Mouse (Mus musculus): ENCODE results near the gene Sobp. TPM values are rescaled to one million over a fixed set of nuclear protein-coding genes. Genes with fewer than 3 reads are reported as not detected.
A peak's percentile ranks its signal among the peaks of the same experiment; 100 is the strongest.

Sobp gene
- total RNA-seq, 2 experiments from 2014 or later: 19.6 to 26.1 TPM

GRCm38 (mm10) chr10:43096614-43097013 lies 77.7 kb downstream of the Sobp start:
- intact Hi-C loops (cut with DNase I): no loop called here
- no peak for DNase-seq

- no peak for DNase-seq
- intact Hi-C loops (cut with DNase I): no loop called here
These were observed 79.8 kb downstream of the Sobp start for GRCm38 (mm10) chr10:43094537-43094936.

GRCm38 (mm10) chr10:43093440-43093839 lies 80.9 kb downstream of the Sobp start:
- DNase-seq: no peak
- intact Hi-C loops (cut with DNase I): no loop called here

- DNase-seq: no peak
- intact Hi-C loops (cut with DNase I): no loop called here
These were observed 84.3 kb downstream of the Sobp start for GRCm38 (mm10) chr10:43090040-43090439.

GRCm38 (mm10) chr10:43087421-43087820 lies 86.9 kb downstream of the Sobp start:
- no peak for DNase-seq
- intact Hi-C loops (cut with DNase I): no loop called here

GRCm38 (mm10) chr10:43086888-43087287 lies 87.4 kb downstream of the Sobp start:
- intact Hi-C loops (cut with DNase I): no loop called here
- no peak for DNase-seq

GRCm38 (mm10) chr10:43084087-43084366 lies 90.3 kb downstream of the Sobp start:
- DNase-seq: no peak

GRCm38 (mm10) chr10:43083288-43084086 lies 90.8 kb downstream of the Sobp start:
- intact Hi-C loops (cut with DNase I): no loop called here
- no peak for DNase-seq

More at GRCm38 (mm10) chr10:43084087-43084366, 90.3 kb downstream of the Sobp start:
- intact Hi-C loops (cut with DNase I): no loop called here

GRCm38 (mm10) chr10:43081316-43081715 lies 93.0 kb downstream of the Sobp start:
- no peak for DNase-seq
- intact Hi-C loops (cut with DNase I): no loop called here

- intact Hi-C loops (cut with DNase I): loop anchor here (5.0 kb wide), 1 partner anchor 47 kb away; no protein-coding TSS in a partner anchor
- no peak for DNase-seq
These were observed 98.7 kb downstream of the Sobp start for GRCm38 (mm10) chr10:43075535-43076152.

- intact Hi-C loops (cut with DNase I): no loop called here
These were observed 101.0 kb downstream of the Sobp start for GRCm38 (mm10) chr10:43073281-43073680.

GRCm38 (mm10) chr10:43070893-43071292 lies 103.4 kb downstream of the Sobp start:
- intact Hi-C loops (cut with DNase I): no loop called here
- DNase-seq: no peak

More at GRCm38 (mm10) chr10:43073281-43073680, 101.0 kb downstream of the Sobp start:
- no peak for DNase-seq

GRCm38 (mm10) chr10:43065331-43065730 lies 109.0 kb downstream of the Sobp start:
- intact Hi-C loops (cut with DNase I): no loop called here

GRCm38 (mm10) chr10:43061519-43062105 lies 112.7 kb downstream of the Sobp start:
- intact Hi-C loops (cut with DNase I): no loop called here
- no peak for DNase-seq

More at GRCm38 (mm10) chr10:43065331-43065730, 109.0 kb downstream of the Sobp start:
- DNase-seq: no peak

GRCm38 (mm10) chr10:43055405-43055804 lies 118.9 kb downstream of the Sobp start:
- intact Hi-C loops (cut with DNase I): no loop called here
- DNase-seq: no peak

- intact Hi-C loops (cut with DNase I): no loop called here
- no peak for DNase-seq
These were observed 119.6 kb downstream of the Sobp start for GRCm38 (mm10) chr10:43054776-43055175.

GRCm38 (mm10) chr10:43053861-43054560 lies 120.3 kb downstream of the Sobp start:
- intact Hi-C loops (cut with DNase I): no loop called here
- DNase-seq: no peak

- intact Hi-C loops (cut with DNase I): no loop called here
- peak in 1 of 2 experiments; percentile 25 for DNase-seq
These were observed 121.9 kb downstream of the Sobp start for GRCm38 (mm10) chr10:43052462-43052861.

- DNase-seq: no peak
- intact Hi-C loops (cut with DNase I): no loop called here
These were observed 126.5 kb downstream of the Sobp start for GRCm38 (mm10) chr10:43047804-43048348.

GRCm38 (mm10) chr10:43043351-43044209 lies 130.8 kb downstream of the Sobp start:
- intact Hi-C loops (cut with DNase I): no loop called here
- DNase-seq: no peak
